Mouse (Mus musculus): ENCODE results near the gene Dync1h1. TPM values are rescaled to one million over a fixed set of nuclear protein-coding genes. Genes with fewer than 3 reads are reported as not detected.

Gene Dync1h1
- polyA plus RNA-seq, 1 experiment: 280 TPM

GRCm38 (mm10) chr12:110714215-110714614 lies 113.0 kb downstream of the Dync1h1 start:
- Histone ChIP-seq H3K4me1 (peaks cover 25% of the 10 kb centered on the region), H3K36me3 (replicated peaks; ENCODE audit: low read length) (no peaks in the 10 kb centered on the region), H3K27me3 (replicated peaks) (peaks cover 14% of the 10 kb centered on the region), H3K4me3 (replicated peaks) (no peak overlapping the region), H3K9me3 (peaks cover 6% of the 10 kb centered on the region)
- TF ChIP-seq GATA1 (IDR thresholded peaks at IDR 0.05; ENCODE audit: borderline replicate concordance, low read length): no peak
- TF ChIP-seq FLI1 (IDR thresholded peaks at IDR 0.05; ENCODE audit: low read length): no peak

- no peak overlapping the region for H3K4me3 ChIP-seq (replicated peaks)
- H3K4me1 ChIP-seq: peaks cover 18% of the 10 kb centered on the region
- no peak for TF ChIP-seq FLI1 (IDR thresholded peaks at IDR 0.05; ENCODE audit: low read length)
- no peak for TF ChIP-seq GATA1 (IDR thresholded peaks at IDR 0.05; ENCODE audit: borderline replicate concordance, low read length)
- no peaks in the 10 kb centered on the region for H3K36me3 ChIP-seq (replicated peaks; ENCODE audit: low read length)
- H3K9me3 ChIP-seq: peaks cover 6% of the 10 kb centered on the region
- peaks cover 22% of the 10 kb centered on the region for H3K27me3 ChIP-seq (replicated peaks)
These were observed 114.8 kb downstream of the Dync1h1 start for GRCm38 (mm10) chr12:110716004-110716403.

Other genes starting within 250 kb of the Dync1h1 start
- 5.1 and 24.4 TPM in 2 replicates for gene Ppp2r5c, start 154.3 kb upstream of the Dync1h1 start, polyA plus RNA-seq (2012; ENCODE audit: insufficient read depth, low replicate concordance)
- not detected in 2 replicates for gene 1700001K19Rik, start 81.2 kb downstream of the Dync1h1 start, polyA plus RNA-seq (2012; ENCODE audit: insufficient read depth, low replicate concordance)
- gene Hsp90aa1, start 101.3 kb downstream of the Dync1h1 start, polyA plus RNA-seq (2012; ENCODE audit: insufficient read depth, low replicate concordance): 14.0 and 99.4 TPM in 2 replicates
- gene Wdr20, start 136.5 kb downstream of the Dync1h1 start, polyA plus RNA-seq (2012; ENCODE audit: insufficient read depth, low replicate concordance): 13.1 and 45.3 TPM in 2 replicates
- gene Mok, start 239.5 kb downstream of the Dync1h1 start, polyA plus RNA-seq (2012; ENCODE audit: insufficient read depth, low replicate concordance): 2.1 and 2.3 TPM in 2 replicates
- 1.0 and 4.3 TPM in 2 replicates for gene Zfp839, start 248.8 kb downstream of the Dync1h1 start, polyA plus RNA-seq (2012; ENCODE audit: insufficient read depth, low replicate concordance)

Data from megakaryocyte, embryonic 14.5 days (primary cell).